Mouse (Mus musculus): ENCODE measurements around the gene Ift20. TPM values are rescaled to one million over a fixed set of nuclear protein-coding genes. Genes with fewer than 3 reads are reported as not detected.
"Not testable (repeated sequence)": the region's sequence is repeated elsewhere in the genome, so short reads cannot be mapped to it uniquely, and the experiment has no call there.

Gene Ift20
- polyA plus RNA-seq, 1 experiment, result 42.2 TPM

DNA sequence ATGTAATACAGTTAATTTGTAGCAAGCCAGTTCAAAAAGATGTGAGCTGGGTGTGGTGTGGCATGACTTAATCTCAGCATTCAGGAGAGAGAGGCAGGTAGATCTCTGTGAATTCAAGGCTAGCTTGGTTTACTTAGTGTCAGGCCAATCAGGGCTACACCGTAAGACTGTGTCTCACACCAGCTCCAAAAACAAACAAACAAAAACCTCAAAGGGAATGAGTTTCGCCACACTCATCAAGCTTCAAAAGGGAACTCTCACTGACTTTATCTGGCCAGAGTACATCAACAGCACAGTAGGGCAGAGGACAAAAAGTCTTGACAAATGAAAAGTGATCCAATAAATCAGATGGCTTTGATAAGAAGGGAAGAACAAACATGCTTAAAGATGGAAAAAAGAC lies 38.8 kb downstream of the Ift20 start:
- Histone ChIP-seq H3K27ac (ENCODE audit: insufficient read depth, low read depth, low read length) (no peak overlapping the region), H3K4me1 (ENCODE audit: control insufficient read depth, insufficient read depth, low read length) (peaks cover 9% of the 10 kb centered on the region), H3K4me3 (ENCODE audit: insufficient read depth, low read length) (no peak overlapping the region)
- TF ChIP-seq CTCF (IDR thresholded peaks at IDR 0.05; ENCODE audit: low read depth, low read length) (no peak), POLR2A (IDR thresholded peaks at IDR 0.05; ENCODE audit: borderline replicate concordance, low read depth, low read length) (no peak)

DNA sequence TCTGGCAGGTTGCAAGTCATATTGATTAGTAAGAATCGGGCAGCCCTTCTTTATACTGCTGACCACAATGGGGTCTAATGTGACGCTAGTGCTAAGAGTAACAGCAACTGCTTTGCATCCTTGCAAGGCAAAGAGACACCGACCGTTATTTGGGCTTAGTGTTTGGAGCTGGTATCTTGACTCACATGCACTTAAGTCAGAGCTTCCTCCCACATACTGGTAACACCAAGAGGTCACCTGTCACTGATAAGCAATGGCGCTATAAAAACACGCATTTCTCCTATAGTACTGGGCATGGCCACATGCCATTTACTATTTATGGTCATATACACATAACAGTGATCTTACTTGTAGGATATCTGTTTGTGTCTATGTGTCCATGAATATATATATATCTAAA lies 46.7 kb downstream of the Ift20 start:
- TF ChIP-seq POLR2A (IDR thresholded peaks at IDR 0.05; ENCODE audit: borderline replicate concordance, low read depth, low read length) (no peak), CTCF (IDR thresholded peaks at IDR 0.05; ENCODE audit: low read depth, low read length) (no peak)
- Histone ChIP-seq H3K27ac (ENCODE audit: insufficient read depth, low read depth, low read length) (no peak overlapping the region), H3K4me1 (ENCODE audit: control insufficient read depth, insufficient read depth, low read length) (no peaks in the 10 kb centered on the region), H3K4me3 (ENCODE audit: insufficient read depth, low read length) (no peak overlapping the region)

DNA sequence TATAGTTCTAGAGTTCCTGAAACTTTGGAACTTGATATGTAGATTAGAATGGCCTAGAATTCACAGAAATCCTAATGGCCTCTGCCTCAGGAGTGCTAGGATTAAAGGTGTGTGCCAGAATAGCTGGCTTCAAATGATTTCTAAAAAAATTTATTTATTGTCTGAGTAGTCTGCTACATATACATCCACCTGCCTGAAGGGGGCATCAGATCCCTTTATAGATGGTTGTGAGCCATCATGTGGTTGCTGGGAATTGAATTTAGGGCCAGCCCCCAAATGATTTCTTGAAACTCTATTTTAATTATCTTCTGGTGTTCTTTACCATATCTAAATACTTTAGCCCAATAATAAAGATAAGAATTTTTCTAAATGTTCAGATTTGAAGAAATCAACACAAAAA lies 49.9 kb downstream of the Ift20 start:
- no peak overlapping the region for H3K4me3 ChIP-seq (ENCODE audit: insufficient read depth, low read length)
- H3K4me1 ChIP-seq (ENCODE audit: control insufficient read depth, insufficient read depth, low read length), result no peaks in the 10 kb centered on the region
- no peak overlapping the region for H3K27ac ChIP-seq (ENCODE audit: insufficient read depth, low read depth, low read length)
- TF ChIP-seq CTCF (IDR thresholded peaks at IDR 0.05; ENCODE audit: low read depth, low read length), result no peak
- TF ChIP-seq POLR2A (IDR thresholded peaks at IDR 0.05; ENCODE audit: borderline replicate concordance, low read depth, low read length), result no peak

DNA sequence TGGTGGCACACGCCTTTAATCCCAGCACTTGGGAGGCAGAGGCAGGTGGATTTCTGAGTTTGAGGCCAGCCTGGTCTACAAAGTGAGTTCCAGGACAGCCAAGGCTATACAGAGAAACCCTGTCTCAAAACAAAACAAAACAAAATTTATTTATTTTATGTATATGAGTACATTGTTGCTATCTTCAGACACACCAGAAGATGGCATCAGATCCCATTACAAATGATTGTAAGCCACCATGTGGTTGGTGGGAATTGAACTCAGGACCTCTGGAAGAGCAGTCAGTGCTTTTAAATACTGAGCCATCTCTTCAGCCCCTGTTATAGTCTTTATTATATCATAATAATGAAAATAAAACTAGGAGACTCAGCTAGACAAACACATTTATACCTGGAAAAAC lies 51.5 kb downstream of the Ift20 start:
- not testable (repeated sequence) for H3K4me3 ChIP-seq (ENCODE audit: insufficient read depth, low read length); H3K4me1 ChIP-seq (ENCODE audit: control insufficient read depth, insufficient read depth, low read length); H3K27ac ChIP-seq (ENCODE audit: insufficient read depth, low read depth, low read length)

Other genes starting within 250 kb of the Ift20 start
- 3.5 and 4.4 TPM in 2 replicates for gene BC030499, start 245.5 kb upstream of the Ift20 start, polyA plus RNA-seq (2012; ENCODE audit: insufficient read depth, insufficient read length, missing spikeins)
- gene Spag5, start 234.8 kb upstream of the Ift20 start, polyA plus RNA-seq (2012; ENCODE audit: insufficient read depth, insufficient read length, missing spikeins), result 19.3 and 28.1 TPM in 2 replicates
- 21.9 and 31.0 TPM in 2 replicates for gene Aldoc, start 213.4 kb upstream of the Ift20 start, polyA plus RNA-seq (2012; ENCODE audit: insufficient read depth, insufficient read length, missing spikeins)
- 80.8 and 85.9 TPM in 2 replicates for gene Pigs, start 207.9 kb upstream of the Ift20 start, polyA plus RNA-seq (2012; ENCODE audit: insufficient read depth, insufficient read length, missing spikeins)
- 35.5 and 38.5 TPM in 2 replicates for gene Unc119, start 192.9 kb upstream of the Ift20 start, polyA plus RNA-seq (2012; ENCODE audit: insufficient read depth, insufficient read length, missing spikeins)
- not detected in 2 replicates for gene Foxn1, start 149.8 kb upstream of the Ift20 start, polyA plus RNA-seq (2012; ENCODE audit: insufficient read depth, insufficient read length, missing spikeins)
- 0.99 and 1.2 TPM in 2 replicates for gene Slc13a2, start 114.1 kb upstream of the Ift20 start, polyA plus RNA-seq (2012; ENCODE audit: insufficient read depth, insufficient read length, missing spikeins)
- gene Slc46a1, start 70.7 kb upstream of the Ift20 start, polyA plus RNA-seq (2012; ENCODE audit: insufficient read depth, insufficient read length, missing spikeins), result 9.1 and 9.7 TPM in 2 replicates
- 1.5 and 2.0 TPM in 2 replicates for gene Sarm1, start 38.6 kb upstream of the Ift20 start, polyA plus RNA-seq (2012; ENCODE audit: insufficient read depth, insufficient read length, missing spikeins)
- not detected in 2 replicates for gene Vtn, start 37.3 kb upstream of the Ift20 start, polyA plus RNA-seq (2012; ENCODE audit: insufficient read depth, insufficient read length, missing spikeins)
- not detected in 2 replicates for gene Sebox, start 32.9 kb upstream of the Ift20 start, polyA plus RNA-seq (2012; ENCODE audit: insufficient read depth, insufficient read length, missing spikeins)
- 21.9 TPM in 2 replicates for gene Tmem199, start 24.2 kb upstream of the Ift20 start, polyA plus RNA-seq (2012; ENCODE audit: insufficient read depth, insufficient read length, missing spikeins)
- 26.1 and 27.0 TPM in 2 replicates for gene Poldip2, start 24.2 kb upstream of the Ift20 start, polyA plus RNA-seq (2012; ENCODE audit: insufficient read depth, insufficient read length, missing spikeins)
- 30.4 and 32.3 TPM in 2 replicates for gene Tnfaip1, start within 50 bp of the Ift20 start, polyA plus RNA-seq (2012; ENCODE audit: insufficient read depth, insufficient read length, missing spikeins)
- 28.5 and 29.2 TPM in 2 replicates for gene Tmem97, start 14.4 kb downstream of the Ift20 start, polyA plus RNA-seq (2012; ENCODE audit: insufficient read depth, insufficient read length, missing spikeins)
- gene Nlk, start 161.0 kb downstream of the Ift20 start, polyA plus RNA-seq (2012; ENCODE audit: insufficient read depth, insufficient read length, missing spikeins), result 13.7 and 19.3 TPM in 2 replicates
- gene Ccnq, start 215.4 kb downstream of the Ift20 start, polyA plus RNA-seq (2012; ENCODE audit: insufficient read depth, insufficient read length, missing spikeins), result 18.7 and 18.9 TPM in 2 replicates